Mouse (Mus musculus) ZHBTc4 (cell line): Measurements from ENCODE around the gene Emx1.

Experiments used
- DNase-seq: peaks from one replicate; pipeline ENCODE4 v3.0.0-alpha.2; 2011; ENCODE audit warnings: low read depth, low spot score

Gene Emx1

GRCm38 (mm10) chr6:85227520-85227919 lies 40.3 kb downstream of the Emx1 start:
- DNase-seq, result no peak

DNA sequence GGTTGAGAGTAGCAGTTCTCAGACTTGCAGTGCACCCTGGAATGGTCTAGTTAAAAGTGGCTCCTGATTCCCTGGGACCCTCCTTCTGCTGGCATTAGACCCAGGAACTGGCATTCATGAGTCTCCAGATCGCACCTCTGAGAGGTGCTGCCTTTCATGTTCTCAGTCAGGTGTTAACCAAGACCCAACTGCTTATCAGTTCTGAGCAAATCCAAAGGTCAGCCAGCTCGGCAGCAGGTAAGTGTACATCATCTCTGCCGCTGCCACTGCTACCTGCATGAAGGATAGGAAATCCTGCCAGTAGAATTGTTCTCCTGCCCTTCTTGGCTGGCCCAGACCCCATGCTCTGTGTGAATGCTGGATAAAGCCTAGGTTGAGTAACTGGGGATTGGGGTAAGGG lies 43.5 kb downstream of the Emx1 start:
- no peak for DNase-seq

DNA sequence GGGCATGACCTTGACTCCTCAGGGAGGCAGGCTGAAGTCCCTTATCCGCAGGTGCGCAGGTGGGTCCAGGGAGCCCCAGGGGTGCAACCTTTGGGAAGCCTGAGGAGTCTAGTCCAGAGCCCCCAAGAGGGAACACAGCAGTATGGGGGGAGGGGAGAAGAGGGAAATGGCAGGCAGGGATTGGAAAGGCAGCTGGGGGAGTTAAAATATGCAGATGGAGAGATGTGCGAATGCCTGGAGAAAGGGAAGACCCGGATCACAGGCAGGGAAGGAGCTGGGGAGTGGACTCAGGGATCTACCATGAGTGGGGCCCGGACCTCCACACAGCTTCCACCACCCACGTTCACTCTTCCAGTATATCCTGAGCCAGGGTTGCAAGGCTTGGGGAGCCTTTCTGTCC lies 44.2 kb downstream of the Emx1 start:
- peak; percentile 49 for DNase-seq

DNA sequence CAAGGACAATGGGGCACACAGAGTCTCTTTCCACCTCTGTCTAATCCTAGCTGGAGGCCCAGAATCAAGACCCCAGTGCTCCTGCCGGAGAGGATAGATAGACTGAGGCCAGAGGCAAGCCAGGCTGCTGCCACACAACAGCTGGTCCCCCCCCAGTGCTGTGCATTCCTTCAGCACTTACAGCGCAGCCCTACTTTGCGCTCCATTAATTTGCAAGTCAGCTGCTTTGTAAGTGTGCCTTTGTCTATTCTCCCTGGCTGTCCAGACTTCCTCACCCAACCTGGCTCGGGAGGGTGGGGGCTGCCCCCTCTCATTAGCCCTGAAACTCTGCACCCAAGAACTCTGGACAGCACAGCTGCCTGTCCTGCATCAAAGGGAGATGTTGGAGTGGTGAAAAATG lies 44.8 kb downstream of the Emx1 start:
- peak; percentile 62 for DNase-seq

DNA sequence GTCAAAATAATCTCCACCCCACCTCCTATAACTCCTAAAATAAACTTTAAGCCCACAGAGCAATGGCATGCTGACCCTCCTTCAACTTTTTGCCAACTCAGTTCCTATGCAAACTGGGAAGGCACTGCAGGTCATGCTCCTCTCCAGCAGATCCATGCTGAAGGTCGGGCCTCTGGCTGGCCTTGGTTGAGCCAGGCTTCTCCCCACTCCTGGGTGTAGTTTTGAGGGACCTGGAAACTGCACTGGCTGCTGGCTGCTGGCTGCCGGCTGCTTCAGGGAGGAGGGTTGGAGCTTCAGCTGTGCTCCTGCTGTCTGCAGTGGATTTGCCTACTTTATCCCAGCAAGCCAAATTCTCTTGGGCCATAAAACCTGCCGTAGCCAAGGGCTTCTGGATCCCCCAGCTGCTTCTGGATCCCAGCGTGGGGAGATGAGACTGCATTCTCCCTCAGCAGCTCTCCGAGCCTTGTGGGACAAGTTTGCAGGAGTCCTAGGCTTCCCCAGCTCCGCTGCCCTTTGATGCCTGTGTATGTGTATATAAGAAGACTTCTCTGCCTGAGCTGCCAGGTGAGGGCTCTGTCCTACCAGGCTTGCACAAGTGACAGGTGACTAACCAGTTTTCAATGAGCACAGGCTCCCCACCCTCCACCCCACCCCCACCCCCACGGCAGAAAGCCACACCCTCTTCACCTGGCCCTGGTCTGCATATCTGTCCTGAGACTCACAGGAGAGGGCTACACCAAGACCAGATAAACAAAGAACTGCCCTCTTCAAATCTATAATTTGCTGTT lies 45.8 kb downstream of the Emx1 start:
- DNase-seq, result no peak

DNA sequence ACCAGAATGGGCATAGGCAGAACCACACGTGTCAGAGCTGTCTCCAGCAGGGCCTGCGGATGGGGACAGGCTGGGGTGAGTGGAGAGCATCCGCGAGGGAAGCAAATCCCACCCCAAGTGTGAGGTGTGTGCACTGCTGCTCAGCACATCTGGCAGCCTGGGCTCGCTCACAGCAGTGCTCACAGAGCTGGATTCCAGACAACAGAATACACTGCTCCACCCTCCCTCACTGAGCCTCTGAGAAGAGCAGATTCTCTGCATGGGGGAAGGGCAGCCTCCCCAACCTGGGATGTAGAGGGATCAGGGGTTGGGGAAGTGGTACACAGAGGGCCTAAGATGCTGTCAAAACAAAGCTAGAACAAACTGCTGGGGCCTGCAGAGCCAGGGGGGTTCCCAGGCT lies 47.6 kb downstream of the Emx1 start:
- DNase-seq, result peak; percentile 54

- peak; percentile 72 for DNase-seq
These were observed 49.8 kb downstream of the Emx1 start for GRCm38 (mm10) chr6:85237001-85237400.

DNA sequence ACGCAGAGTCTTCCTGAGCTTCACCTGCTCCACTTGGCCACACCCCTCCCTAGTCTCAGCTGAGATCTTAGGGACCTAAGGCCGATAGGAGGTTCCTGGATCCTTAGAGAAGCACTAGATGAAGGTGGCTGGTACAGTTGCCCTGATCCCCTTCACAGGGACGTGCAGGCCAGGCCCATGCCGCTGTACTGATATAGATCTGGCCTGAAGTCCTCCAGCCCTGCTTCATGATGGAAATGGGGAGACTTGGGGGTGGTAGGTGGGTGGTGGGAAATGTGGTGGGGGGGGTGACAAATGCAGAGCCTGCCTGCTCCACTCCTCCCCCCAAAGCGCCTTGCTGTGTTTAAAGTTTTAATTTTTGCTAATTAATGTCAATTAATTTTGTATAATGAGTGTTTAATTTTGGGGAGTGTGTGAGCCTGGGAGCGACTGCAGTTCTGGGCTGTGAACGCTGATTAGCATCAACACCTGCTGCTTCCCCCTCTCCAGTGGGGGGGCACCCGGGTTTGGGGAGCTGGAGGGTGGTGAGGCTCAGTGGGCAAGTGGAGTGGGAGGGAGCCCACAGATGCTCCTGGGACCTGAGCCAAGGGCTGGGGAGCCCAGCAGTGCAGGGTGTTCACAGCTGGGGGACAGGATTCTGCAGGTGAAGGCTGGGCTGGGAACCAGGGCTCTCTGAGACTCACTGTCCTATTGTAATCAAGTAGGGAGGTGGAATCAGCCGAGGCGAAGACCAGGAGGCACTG lies 50.5 kb downstream of the Emx1 start:
- DNase-seq, result no peak

- DNase-seq, result peak; percentile 83
These were observed 51.8 kb downstream of the Emx1 start for GRCm38 (mm10) chr6:85239044-85239489.

GRCm38 (mm10) chr6:85249821-85250220 lies 62.6 kb downstream of the Emx1 start:
- DNase-seq, result no peak

DNA sequence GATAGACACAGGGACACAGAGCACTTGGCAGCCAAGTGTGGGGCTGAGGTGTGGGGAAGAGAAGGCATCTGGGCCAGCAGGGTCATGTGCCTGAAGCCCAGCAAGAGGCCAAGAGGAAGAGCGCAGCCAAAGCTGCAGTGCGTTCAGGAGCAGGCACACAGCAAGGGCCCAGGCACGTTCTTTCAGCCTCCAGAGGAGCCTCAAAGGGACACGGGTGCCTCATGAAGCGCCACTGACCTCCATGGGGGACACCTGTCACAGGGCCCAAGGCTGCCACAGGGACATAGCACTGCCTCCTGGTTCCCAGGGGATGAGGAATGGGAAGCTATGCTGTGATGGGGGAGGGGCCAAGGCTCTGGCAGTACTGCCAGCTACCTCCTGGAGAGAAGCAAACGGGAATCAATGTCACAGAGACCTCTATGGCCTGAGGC lies 63.6 kb downstream of the Emx1 start:
- DNase-seq, result peak; percentile 82

DNA sequence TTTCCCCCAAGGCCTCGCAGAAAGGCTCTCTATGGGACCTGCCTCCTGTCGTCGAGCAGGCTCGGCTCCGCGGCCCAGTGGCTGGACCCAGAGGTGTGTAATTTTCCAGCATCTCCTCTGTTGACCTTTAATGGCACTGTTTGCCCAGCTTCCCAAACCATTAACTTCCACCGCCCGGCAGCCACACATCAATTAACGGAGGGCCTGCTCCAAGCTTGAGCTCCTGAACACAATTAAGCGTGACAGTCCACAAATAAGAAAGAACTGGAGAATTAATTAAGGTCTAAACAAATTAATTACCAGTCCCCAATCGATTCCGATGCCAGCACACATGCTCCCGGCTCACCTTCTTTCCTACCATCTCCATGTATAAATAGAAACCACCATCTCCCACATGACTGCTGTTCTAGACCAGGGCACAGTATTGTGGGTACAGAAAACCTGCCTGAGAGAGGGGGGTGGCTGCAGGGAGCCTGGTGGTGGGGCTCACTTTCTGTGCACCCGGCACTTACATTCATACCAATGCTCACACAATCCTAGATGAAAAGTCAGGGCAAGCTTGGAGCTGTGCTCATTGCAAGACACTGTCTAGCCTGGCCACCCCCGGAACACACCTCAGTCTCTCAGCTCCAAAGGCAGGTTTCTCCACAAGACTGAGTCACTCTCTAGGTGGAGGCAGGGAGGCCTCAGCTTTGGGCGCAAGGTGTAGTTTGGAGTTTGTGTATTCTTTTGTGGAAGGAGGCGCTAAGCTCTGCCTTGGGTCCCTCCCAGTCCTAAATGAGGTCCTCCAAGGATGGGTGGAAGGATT lies 65.2 kb downstream of the Emx1 start:
- DNase-seq, result no peak

GRCm38 (mm10) chr6:85253275-85253674 lies 66.0 kb downstream of the Emx1 start:
- peak; percentile 50 for DNase-seq
